Mouse (Mus musculus) lung, embryonic 15.5 days (tissue): ENCODE measurements around the gene N4bp2l2. TPM values are rescaled to one million over a fixed set of nuclear protein-coding genes. Genes with fewer than 3 reads are reported as not detected.
"Not testable (repeated sequence)": the region's sequence is repeated elsewhere in the genome, so short reads cannot be mapped to it uniquely, and the experiment has no call there.

Experiments
- ATAC-seq: fragments of 200-750 bp; cut with Nextera tagmentation; 2 replicates; pipeline ENCODE4 v1.8.0; 2017; ENCODE audit warnings: moderate number of reproducible peaks, borderline replicate concordance; ENCODE audit not compliant: low FRiP score, low TSS enrichment; ENCODE audit errors: extremely low read depth
- H3K27ac ChIP-seq: fragments of 300-500 bp; sonication (generic); 2 replicates; pipeline ENCODE4 v1.5.1; 2015; ENCODE audit warnings: moderate library complexity, mild to moderate bottlenecking, inconsistent platforms
- H3K27me3 ChIP-seq: fragments of 300-500 bp; sonication (generic); 2 replicates; pipeline ENCODE4 v1.6.1; 2015; ENCODE audit warnings: inconsistent platforms
- H3K36me3 ChIP-seq: fragments of 300-500 bp; sonication (generic); 2 replicates; pipeline ENCODE4 v1.6.1; 2015; ENCODE audit warnings: inconsistent platforms
- H3K4me1 ChIP-seq: fragments of 300-500 bp; sonication (generic); 2 replicates; pipeline ENCODE4 v1.6.1; 2015; ENCODE audit warnings: inconsistent platforms
- H3K4me2 ChIP-seq: fragments of 300-500 bp; sonication (generic); 2 replicates; pipeline ENCODE4 v1.6.1; 2015; ENCODE audit warnings: inconsistent platforms, mild to moderate bottlenecking, moderate library complexity
- H3K4me3 ChIP-seq: fragments of 300-500 bp; sonication (generic); 2 replicates; pipeline ENCODE4 v1.5.1; 2015; ENCODE audit warnings: mild to moderate bottlenecking, inconsistent platforms
- H3K9ac ChIP-seq: fragments of 300-500 bp; sonication (generic); 2 replicates; pipeline ENCODE4 v1.6.1; 2015; ENCODE audit warnings: inconsistent platforms
- H3K9me3 ChIP-seq: fragments of 300-500 bp; sonication (generic); 2 replicates; pipeline ENCODE4 v1.6.1; 2016; ENCODE audit warnings: inconsistent platforms
- WGBS: fragments of 180-500 bp; shearing (Covaris S2); methylation state at CpG from one replicate; pipeline ENCODE4 v1.1.7; 2015; 5-methylcytosine and 5-hydroxymethylcytosine counted together
- polyA plus RNA-seq: library from polyadenylated mRNA; unstranded; fragments of >200 nt; fragmentation: Nextera tagmentation; extraction: Ambion mirVana; gene quantifications from 2 replicates; pipeline ENCODE4 v1.2.1, GENCODE M21; 2015

Gene N4bp2l2
- polyA plus RNA-seq, 1 experiment from 2014 or later, result 39.6 TPM

GRCm38 (mm10) chr5:150672343-150672742 is 6.4 kb upstream of the N4bp2l2 start:
- Histone ChIP-seq H3K9me3 (no peaks in the 10 kb centered on the region), H3K4me2 (no peak overlapping the region), H3K4me1 (peaks cover 18% of the 10 kb centered on the region), H3K27me3 (no peaks in the 10 kb centered on the region), H3K4me3 (no peak overlapping the region), H3K36me3 (no peaks in the 10 kb centered on the region), H3K9ac (no peak overlapping the region), H3K27ac (no peak overlapping the region)
- 88% methylated on average over 7 of the region's 7 CpGs for WGBS
- ATAC-seq, result no peak

- Histone ChIP-seq H3K4me2 (no peak overlapping the region), H3K36me3 (no peaks in the 10 kb centered on the region), H3K9ac (no peak overlapping the region), H3K4me3 (no peak overlapping the region), H3K9me3 (no peaks in the 10 kb centered on the region), H3K27me3 (no peaks in the 10 kb centered on the region), H3K4me1 (peaks cover 4% of the 10 kb centered on the region), H3K27ac (no peak overlapping the region)
- 55% methylated on average over 4 of the region's 4 CpGs for WGBS
- no peak for ATAC-seq
Measured at GRCm38 (mm10) chr5:150668731-150669130, 2.7 kb upstream of the N4bp2l2 start.

- peaks cover 15% of the 10 kb centered on the region for H3K36me3 ChIP-seq
- H3K4me1 ChIP-seq, result peaks cover 21% of the 10 kb centered on the region
- peak overlapping the region; percentile 97 for H3K27ac ChIP-seq
- no peaks in the 10 kb centered on the region for H3K9me3 ChIP-seq
- H3K4me3 ChIP-seq, result peak overlapping the region; percentile 86
- H3K9ac ChIP-seq, result peak overlapping the region; percentile 79
- peak; percentile 99 for ATAC-seq
- WGBS, result under 1% methylated on average over 52 of the region's 52 CpGs
- peak overlapping the region; percentile 59 for H3K4me2 ChIP-seq
- no peaks in the 10 kb centered on the region for H3K27me3 ChIP-seq
Measured at GRCm38 (mm10) chr5:150665132-150665954, 640 bp downstream of the N4bp2l2 start.

DNA sequence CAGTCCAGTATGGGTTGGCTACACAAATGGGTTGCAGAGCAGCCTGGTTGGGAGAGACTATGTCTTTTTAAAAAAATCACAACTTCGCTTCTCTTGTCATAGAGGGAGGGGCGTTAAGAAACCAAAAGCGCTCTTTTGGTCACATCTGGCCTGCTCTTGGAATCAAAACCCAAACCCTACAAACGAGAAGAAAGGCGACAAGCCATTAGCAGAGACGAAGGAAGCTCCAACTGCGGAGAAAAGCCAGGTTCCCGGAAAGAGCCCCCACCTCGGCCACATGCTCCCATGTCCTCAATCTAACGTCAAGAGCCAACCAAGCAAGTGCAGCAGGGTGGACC is 1.2 kb downstream of the N4bp2l2 start:
- 0% methylated on average over 10 of the region's 10 CpGs for WGBS
- Histone ChIP-seq H3K9me3 (no peaks in the 10 kb centered on the region), H3K36me3 (peaks cover 15% of the 10 kb centered on the region), H3K4me3 (peak overlapping the region; percentile 86), H3K4me1 (peaks cover 21% of the 10 kb centered on the region), H3K27me3 (no peaks in the 10 kb centered on the region), H3K27ac (peak overlapping the region; percentile 97), H3K9ac (peak overlapping the region; percentile 79), H3K4me2 (peak overlapping the region; percentile 59)
- no peak for ATAC-seq

- H3K4me2 ChIP-seq, result peak overlapping the region; percentile 59
- WGBS, result 57% methylated on average over 7 of the region's 7 CpGs
- peaks cover 21% of the 10 kb centered on the region for H3K4me1 ChIP-seq
- not testable (repeated sequence) for H3K9me3 ChIP-seq, H3K27ac ChIP-seq, H3K27me3 ChIP-seq, ATAC-seq, H3K4me3 ChIP-seq, H3K9ac ChIP-seq
- peaks cover 15% of the 10 kb centered on the region for H3K36me3 ChIP-seq
Measured at GRCm38 (mm10) chr5:150663926-150664325, 2.1 kb downstream of the N4bp2l2 start.

- Histone ChIP-seq H3K4me1 (peaks cover 34% of the 10 kb centered on the region), H3K36me3 (peaks cover 15% of the 10 kb centered on the region)
- H3K27ac ChIP-seq, ATAC-seq, H3K9ac ChIP-seq, H3K4me2 ChIP-seq, H3K9me3 ChIP-seq, H3K27me3 ChIP-seq, H3K4me3 ChIP-seq: not testable (repeated sequence)
- WGBS, result 93% methylated on average over 3 of the region's 3 CpGs
Measured at GRCm38 (mm10) chr5:150660296-150660695, 5.7 kb downstream of the N4bp2l2 start.

DNA sequence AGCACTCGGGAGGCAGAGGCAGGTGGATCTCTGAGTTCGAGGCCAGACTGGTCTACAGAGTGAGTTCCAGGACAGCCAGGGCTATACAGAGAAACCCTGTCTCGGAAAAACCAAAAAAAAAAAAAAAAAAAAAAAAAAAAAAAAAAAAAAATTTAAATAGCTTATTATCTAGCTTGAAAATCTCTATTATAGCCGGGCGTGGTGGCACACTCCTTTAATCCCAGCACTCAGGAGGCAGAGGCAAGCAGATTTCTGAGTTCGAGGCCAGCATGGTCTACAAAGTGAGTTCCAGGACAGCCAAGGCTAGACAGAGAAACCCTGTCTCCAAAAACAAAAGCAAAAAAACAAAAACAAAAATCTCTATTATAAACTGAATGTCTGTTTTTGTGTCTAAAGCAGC is 6.6 kb downstream of the N4bp2l2 start:
- H3K27ac ChIP-seq, ATAC-seq, H3K27me3 ChIP-seq, H3K4me3 ChIP-seq, H3K4me2 ChIP-seq, H3K9ac ChIP-seq, H3K9me3 ChIP-seq: not testable (repeated sequence)
- WGBS, result 90% methylated on average over 6 of the region's 6 CpGs
- peaks cover 34% of the 10 kb centered on the region for H3K4me1 ChIP-seq
- H3K36me3 ChIP-seq, result peaks cover 15% of the 10 kb centered on the region

DNA sequence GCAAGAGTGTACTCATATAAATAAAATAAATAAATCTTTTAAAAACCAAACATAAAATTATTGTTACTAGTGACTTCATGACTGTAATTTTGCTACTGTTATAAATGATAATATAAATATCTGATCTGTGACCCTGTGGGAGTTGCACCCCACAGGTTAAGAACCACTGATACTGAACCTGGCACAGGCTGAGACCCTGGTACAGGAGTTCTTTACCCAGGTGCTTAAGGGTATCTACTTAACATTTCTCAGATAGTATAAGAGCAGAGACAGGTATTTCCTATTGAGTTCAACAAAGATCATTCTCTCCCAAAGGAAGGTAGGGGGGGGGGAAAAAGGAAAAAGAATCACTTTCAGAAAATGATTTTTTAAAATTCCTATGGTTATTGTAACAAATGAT is 11.4 kb downstream of the N4bp2l2 start:
- Histone ChIP-seq H3K9me3 (no peaks in the 10 kb centered on the region), H3K27ac (no peak overlapping the region), H3K36me3 (peaks cover 4% of the 10 kb centered on the region), H3K27me3 (no peaks in the 10 kb centered on the region), H3K4me2 (no peak overlapping the region), H3K9ac (no peak overlapping the region), H3K4me3 (no peak overlapping the region), H3K4me1 (peaks cover 14% of the 10 kb centered on the region)
- ATAC-seq, result no peak

GRCm38 (mm10) chr5:150652578-150652977 is 13.4 kb downstream of the N4bp2l2 start:
- H3K9me3 ChIP-seq, result no peaks in the 10 kb centered on the region
- peaks cover 19% of the 10 kb centered on the region for H3K36me3 ChIP-seq
- H3K9ac ChIP-seq, result no peak overlapping the region
- H3K4me1 ChIP-seq, result peaks cover under 1% of the 10 kb centered on the region
- WGBS, result 83% methylated on average over 2 of the region's 2 CpGs
- no peak overlapping the region for H3K27ac ChIP-seq
- ATAC-seq, result no peak
- H3K4me3 ChIP-seq, result no peak overlapping the region
- no peaks in the 10 kb centered on the region for H3K27me3 ChIP-seq
- H3K4me2 ChIP-seq, result no peak overlapping the region

- no peak overlapping the region for H3K4me3 ChIP-seq
- no peaks in the 10 kb centered on the region for H3K27me3 ChIP-seq
- no peak overlapping the region for H3K9ac ChIP-seq
- no peak for ATAC-seq
- whole genome bisulfite sequencing, result 91% methylated on average over 4 of the region's 4 CpGs
- no peak overlapping the region for H3K27ac ChIP-seq
- H3K36me3 ChIP-seq, result peaks cover 50% of the 10 kb centered on the region
- no peaks in the 10 kb centered on the region for H3K4me1 ChIP-seq
- no peak overlapping the region for H3K4me2 ChIP-seq
- no peaks in the 10 kb centered on the region for H3K9me3 ChIP-seq
Measured at GRCm38 (mm10) chr5:150644926-150645325, 21.1 kb downstream of the N4bp2l2 start.

DNA sequence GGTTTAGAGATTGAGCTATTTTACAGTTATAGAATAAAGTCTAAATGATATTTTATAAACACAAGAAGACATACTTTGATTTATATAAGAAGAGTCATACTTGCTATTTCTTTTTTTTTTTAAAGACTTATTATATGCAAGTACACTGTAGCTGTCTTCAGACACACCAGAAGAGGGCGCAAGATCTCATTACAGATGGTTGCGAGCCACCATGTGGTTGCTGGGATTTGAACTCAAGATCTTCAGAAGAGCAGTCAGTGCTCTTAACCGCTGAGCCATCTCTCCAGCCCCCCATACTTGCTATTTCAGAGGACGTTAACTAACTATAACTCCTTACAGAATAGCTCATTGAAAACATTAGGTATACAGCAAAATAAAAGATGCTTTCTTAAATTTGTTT is 22.6 kb downstream of the N4bp2l2 start:
- 92% methylated on average over 4 of the region's 4 CpGs for WGBS
- H3K27ac ChIP-seq, H3K27me3 ChIP-seq, H3K4me1 ChIP-seq, H3K9ac ChIP-seq, ATAC-seq, H3K4me2 ChIP-seq, H3K4me3 ChIP-seq, H3K9me3 ChIP-seq: not testable (repeated sequence)
- peaks cover 44% of the 10 kb centered on the region for H3K36me3 ChIP-seq

- 78% methylated on average over 3 of the region's 3 CpGs for whole genome bisulfite sequencing
- Histone ChIP-seq H3K27ac (no peak overlapping the region), H3K4me1 (no peaks in the 10 kb centered on the region), H3K27me3 (no peaks in the 10 kb centered on the region), H3K36me3 (peaks cover 38% of the 10 kb centered on the region), H3K4me2 (no peak overlapping the region), H3K4me3 (no peak overlapping the region), H3K9ac (no peak overlapping the region), H3K9me3 (no peaks in the 10 kb centered on the region)
- ATAC-seq, result no peak
Measured at GRCm38 (mm10) chr5:150641440-150641839, 24.5 kb downstream of the N4bp2l2 start.
